ENCODE assay signal across 16 mouse cellular contexts in genomic region chr5:100476328-100476727, GRCm38 (mm10). TPM values are rescaled to one million over a fixed set of nuclear protein-coding genes. Genes with fewer than 3 reads are reported as not detected.
DNase-seq lines count a peak whose midpoint lies in the region; ATAC-seq and TF ChIP-seq lines count a peak whose summit lies in the region.
"Had no signal": no experiment of that assay in that cellular context is flagged by ENCODE, and none has a peak within 500 bp of the region (broad histone marks: within the 10 kb centered on the region; RNA-seq: fewer than 3 reads in every experiment).

No protein-coding gene starts in this region.

- TF ChIP-seq POLR2A in bone marrow macrophage, adult 2 months (IDR thresholded peaks at IDR 0.05; ENCODE audit: borderline replicate concordance, low read depth, low read length), result no peak

- ATAC-seq in intestine, postnatal 0 days, result no peak
- ATAC-seq in intestine, embryonic 15.5 days, result no peak
- ATAC-seq: midbrain, embryonic 13.5 days had no signal

- H3K4me2 ChIP-seq in intestine, postnatal 0 days (replicated peaks; ENCODE audit: low read depth), result no peak overlapping the region
- H3K4me2 ChIP-seq in intestine, embryonic 15.5 days (replicated peaks), result no peak overlapping the region
- H3K4me2 ChIP-seq: midbrain, embryonic 13.5 days; neural tube, embryonic 12.5 days had no signal

- peaks cover 20% of the 10 kb centered on the region for H3K36me3 ChIP-seq in intestine, postnatal 0 days (ENCODE audit: control insufficient read depth, insufficient read depth)
- peaks cover 11% of the 10 kb centered on the region; the same call in 1 of the 2 replicates for H3K36me3 ChIP-seq in intestine, embryonic 15.5 days
- H3K36me3 ChIP-seq in splenic B cell, adult 2 months (ENCODE audit: control insufficient read depth, insufficient read depth, low read length, poor library complexity, severe bottlenecking), result peaks cover 7% of the 10 kb centered on the region; the same call in 1 of the 2 replicates

- 0 out of 2 replicates have a peak, but pooled peaks cover 3% of the 10 kb centered on the region for H3K4me1 ChIP-seq in intestine, postnatal 0 days (replicated peaks; ENCODE audit: control insufficient read depth, insufficient read depth, low read length)
- no peaks in the 10 kb centered on the region for H3K4me1 ChIP-seq in intestine, embryonic 15.5 days (replicated peaks)
- peaks cover 3% of the 10 kb centered on the region; the same call in 1 of the 2 replicates for H3K4me1 ChIP-seq in bone marrow macrophage, adult 2 months (ENCODE audit: control insufficient read depth, insufficient read depth, low read length)
- H3K4me1 ChIP-seq: midbrain, embryonic 13.5 days; neural tube, embryonic 12.5 days had no signal

- no peak overlapping the region for H3K9ac ChIP-seq in intestine, postnatal 0 days (ENCODE audit: low read depth, low read length)
- no peak overlapping the region for H3K9ac ChIP-seq in intestine, embryonic 15.5 days
- H3K9ac ChIP-seq: midbrain, embryonic 13.5 days; neural tube, embryonic 12.5 days had no signal

- TF ChIP-seq CTCF in intestine, postnatal 0 days (IDR thresholded peaks at IDR 0.05; ENCODE audit: low read depth), result peak; percentile 51
- peak; percentile 42; the same call in 1 of the 2 replicates for TF ChIP-seq CTCF in bone marrow macrophage, adult 2 months (IDR thresholded peaks at IDR 0.05; ENCODE audit: low read depth, low read length)

- no peak overlapping the region for H3K27ac ChIP-seq in intestine, postnatal 0 days (ENCODE audit: low read depth, low read length)
- no peak overlapping the region for H3K27ac ChIP-seq in intestine, embryonic 15.5 days
- peak overlapping the region; percentile 42 for H3K27ac ChIP-seq in bone marrow macrophage, adult 2 months (ENCODE audit: insufficient read depth, low read depth, low read length)
- H3K27ac ChIP-seq: midbrain, embryonic 13.5 days; neural tube, embryonic 12.5 days had no signal

- no peak overlapping the region for H3K4me3 ChIP-seq in intestine, postnatal 0 days (ENCODE audit: low read depth, low read length)
- H3K4me3 ChIP-seq in intestine, embryonic 15.5 days (replicated peaks), result no peak overlapping the region
- no peak overlapping the region for H3K4me3 ChIP-seq in bone marrow macrophage, adult 2 months (ENCODE audit: insufficient read depth, low read length)
- H3K4me3 ChIP-seq: midbrain, embryonic 13.5 days; neural tube, embryonic 12.5 days had no signal

- peak; percentile 27 for DNase-seq in thymus, postnatal 0 days (ENCODE audit: low spot score)
- DNase-seq in thymus, adult 18-20 months, result no peak
- peak; percentile 34 for DNase-seq in splenic B cell, adult 2 months (ENCODE audit: low read depth, low spot score)
- no peak for DNase-seq in testis, postnatal 14 days (ENCODE audit: low spot score)
- no peak for DNase-seq in retina, embryonic 14.5 days (ENCODE audit: low spot score)
- DNase-seq: cerebellum, adult 9-10 months; heart, adult 18-20 months; heart, postnatal 36 days; kidney, adult 18-20 months; left cerebral cortex, postnatal 4 days; retina, postnatal 1 day had no signal

- H3K9me3 ChIP-seq in intestine, postnatal 0 days (ENCODE audit: control insufficient read depth), result no peaks in the 10 kb centered on the region
- H3K9me3 ChIP-seq in intestine, embryonic 15.5 days, result no peaks in the 10 kb centered on the region
- H3K9me3 ChIP-seq: midbrain, embryonic 13.5 days; neural tube, embryonic 12.5 days had no signal

- WGBS in intestine, postnatal 0 days, result 79% methylated on average over 3 of the region's 3 CpGs
- WGBS in intestine, embryonic 15.5 days, result 81% methylated on average over 3 of the region's 3 CpGs

- no peaks in the 10 kb centered on the region for H3K27me3 ChIP-seq in intestine, postnatal 0 days (replicated peaks; ENCODE audit: control insufficient read depth, insufficient read depth, low read length)
- H3K27me3 ChIP-seq in intestine, embryonic 15.5 days (replicated peaks), result no peaks in the 10 kb centered on the region
- H3K27me3 ChIP-seq in splenic B cell, adult 2 months (ENCODE audit: control insufficient read depth, insufficient read depth, low read length, poor library complexity, severe bottlenecking), result no peaks in the 10 kb centered on the region
- H3K27me3 ChIP-seq: midbrain, embryonic 13.5 days; neural tube, embryonic 12.5 days had no signal

RNA-seq across cellular contexts. Expression of gene Lin54, which starts 24.1 kb away (rescaled TPM):
- polyA plus RNA-seq in intestine, postnatal 0 days (2015; fragmentation: Nextera tagmentation; extraction: Ambion mirVana), result 7.0 and 7.9 TPM in 2 replicates
- polyA plus RNA-seq in intestine, embryonic 15.5 days (2015; fragmentation: Nextera tagmentation; extraction: Ambion mirVana), result 12.0 and 13.1 TPM in 2 replicates
- 9.4 and 10.0 TPM in 2 replicates for polyA plus RNA-seq in thymus, postnatal 0 days (2015; fragmentation: Nextera tagmentation; extraction: Ambion mirVana)
- polyA plus RNA-seq in bone marrow macrophage, adult 2 months (2012; ENCODE audit: insufficient read depth, insufficient read length, missing spikeins), result 12.1 and 13.9 TPM in 2 replicates

RNA-seq across cellular contexts. Expression of gene Cops4, which starts 41.8 kb away (rescaled TPM):
- polyA plus RNA-seq in intestine, postnatal 0 days (2015; fragmentation: Nextera tagmentation; extraction: Ambion mirVana), result 76.9 and 77.6 TPM in 2 replicates
- 164 and 170 TPM in 2 replicates for polyA plus RNA-seq in intestine, embryonic 15.5 days (2015; fragmentation: Nextera tagmentation; extraction: Ambion mirVana)
- polyA plus RNA-seq in thymus, postnatal 0 days (2015; fragmentation: Nextera tagmentation; extraction: Ambion mirVana), result 132 and 133 TPM in 2 replicates
- 46.4 and 50.7 TPM in 2 replicates for polyA plus RNA-seq in bone marrow macrophage, adult 2 months (2012; ENCODE audit: insufficient read depth, insufficient read length, missing spikeins)

Comparison
In these comparisons a context has a peak if more than half of its experiments do, and no peak if none do; other contexts are left out.
1. DNase-seq: peak in thymus, postnatal 0 days (single experiment) and splenic B cell, adult 2 months (single experiment); none in thymus, adult 18-20 months (0 of 2), testis, postnatal 14 days (single experiment) and retina, embryonic 14.5 days (single experiment).